Mouse (Mus musculus) T-cell, adult 2 months (primary cell): Measurements from ENCODE around the gene Mpc2.

Source experiments
- DNase-seq: peaks from one replicate; pipeline ENCODE4 v3.0.0; 2022; ENCODE audit warnings: low spot score

Gene Mpc2

GRCm38 (mm10) chr1:165506303-165506702, 45.9 kb downstream of the Mpc2 start:
- no peak for DNase-seq

GRCm38 (mm10) chr1:165510161-165510560, 49.7 kb downstream of the Mpc2 start:
- no peak for DNase-seq

GRCm38 (mm10) chr1:165520716-165521115, 60.3 kb downstream of the Mpc2 start:
- no peak for DNase-seq
